Mouse (Mus musculus) splenic B cell, adult 2 months (primary cell): ENCODE data around the gene Cpne8.

ENCODE experiments used
- DNase-seq: peaks from one replicate; pipeline ENCODE4 v3.0.0-alpha.2; 2011; ENCODE audit warnings: low read depth, low spot score
- H3K27me3 ChIP-seq: 2 replicates; pipeline ENCODE4 v1.6.1; 2012; ENCODE audit warnings: mild to moderate bottlenecking, low read length, moderate library complexity, mixed read lengths; ENCODE audit not compliant: control insufficient read depth, poor library complexity, insufficient read depth, severe bottlenecking
- H3K36me3 ChIP-seq: 2 replicates; pipeline ENCODE4 v1.6.1; 2012; ENCODE audit warnings: mild to moderate bottlenecking, low read length, moderate library complexity, mixed read lengths; ENCODE audit not compliant: control insufficient read depth, poor library complexity, insufficient read depth, severe bottlenecking

Gene Cpne8

GRCm38 (mm10) chr15:90678985-90679759, at the start of gene Cpne8:
TSS of gene Cpne8 (minus strand) at chr15:90679432.
- DNase-seq = no peak
- Histone ChIP-seq H3K27me3 (no peaks in the 10 kb centered on the region), H3K36me3 (no peaks in the 10 kb centered on the region)

DNA sequence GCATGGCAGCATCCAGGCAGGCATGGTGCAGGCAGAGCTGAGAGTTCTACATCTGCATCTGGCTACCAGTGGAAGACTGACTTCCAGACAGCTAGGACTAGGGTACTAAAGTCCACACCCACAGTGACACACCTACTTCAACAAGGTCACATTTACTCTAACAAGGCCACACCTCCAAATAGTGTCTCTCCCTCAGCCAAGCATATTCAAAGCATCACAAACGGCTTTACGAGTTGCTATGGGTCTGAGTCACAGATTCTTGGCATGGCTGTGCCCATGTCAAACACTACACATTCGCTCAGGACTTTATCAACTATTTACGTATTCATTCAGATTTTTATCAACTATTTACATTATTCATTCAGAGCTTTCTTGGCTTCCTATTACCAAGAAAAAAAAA, 38.5 kb upstream of the Cpne8 start:
- H3K27me3 ChIP-seq = no peaks in the 10 kb centered on the region
- DNase-seq = no peak
- H3K36me3 ChIP-seq = no peaks in the 10 kb centered on the region

- Histone ChIP-seq H3K27me3 (no peaks in the 10 kb centered on the region), H3K36me3 (no peaks in the 10 kb centered on the region)
- DNase-seq = no peak
Observed at GRCm38 (mm10) chr15:90709296-90709695, 30.1 kb upstream of the Cpne8 start.

- Histone ChIP-seq H3K27me3 (no peaks in the 10 kb centered on the region), H3K36me3 (no peaks in the 10 kb centered on the region)
- DNase-seq = no peak
Observed at GRCm38 (mm10) chr15:90704314-90704713, 25.1 kb upstream of the Cpne8 start.

- Histone ChIP-seq H3K27me3 (no peaks in the 10 kb centered on the region), H3K36me3 (no peaks in the 10 kb centered on the region)
- DNase-seq = no peak
Observed at GRCm38 (mm10) chr15:90703502-90704232, 24.4 kb upstream of the Cpne8 start.

GRCm38 (mm10) chr15:90686770-90687169, 7.5 kb upstream of the Cpne8 start:
- DNase-seq = no peak
- H3K36me3 ChIP-seq = no peaks in the 10 kb centered on the region
- H3K27me3 ChIP-seq = 0 out of 2 replicates have a peak, but pooled peaks cover 1% of the 10 kb centered on the region

DNA sequence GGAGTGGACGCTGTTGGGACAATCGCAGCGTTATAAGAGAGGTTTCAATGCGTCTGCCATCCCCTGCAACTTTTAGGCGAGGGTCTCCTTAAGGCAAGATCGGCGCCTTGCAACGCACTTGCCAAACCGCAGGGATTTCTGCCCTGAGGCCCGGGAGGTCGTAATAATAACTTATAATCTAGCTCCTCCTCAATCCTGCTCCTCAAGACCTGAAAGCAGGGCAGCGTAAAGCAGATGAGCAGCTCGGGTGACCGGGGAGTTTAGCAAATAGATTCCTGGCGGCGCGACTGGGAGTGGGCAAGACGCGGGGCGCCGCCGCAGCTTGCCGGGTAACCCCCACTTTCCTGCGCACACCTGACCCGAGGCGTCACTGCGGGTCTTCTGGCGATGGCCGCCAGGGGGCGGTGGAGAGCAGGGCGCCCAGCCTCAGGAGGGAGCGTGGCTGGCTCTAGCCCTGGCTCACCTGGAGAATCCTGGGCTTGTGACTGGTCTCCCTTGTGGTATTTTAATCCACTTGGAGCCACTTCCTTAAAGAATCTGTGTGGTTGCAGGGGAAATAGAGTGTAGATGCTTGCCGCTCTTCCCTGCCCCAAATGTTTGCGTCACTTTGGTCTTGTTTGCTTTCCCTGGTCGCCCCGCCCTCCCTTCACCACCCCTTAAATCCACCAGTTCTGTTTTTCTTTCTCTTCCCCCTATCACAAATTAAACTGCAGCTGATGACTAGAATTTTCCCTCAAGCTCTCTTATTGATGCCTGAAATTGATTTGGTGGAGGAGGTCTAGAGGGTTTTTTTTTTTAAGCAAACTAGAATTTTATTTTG, 738 bp upstream of the Cpne8 start:
- Histone ChIP-seq H3K27me3 (no peaks in the 10 kb centered on the region), H3K36me3 (no peaks in the 10 kb centered on the region)
- no peak for DNase-seq

GRCm38 (mm10) chr15:90678488-90678887, 744 bp downstream of the Cpne8 start:
- Histone ChIP-seq H3K36me3 (no peaks in the 10 kb centered on the region), H3K27me3 (no peaks in the 10 kb centered on the region)
- no peak for DNase-seq

GRCm38 (mm10) chr15:90669494-90669893, 9.7 kb downstream of the Cpne8 start:
- no peak for DNase-seq
- no peaks in the 10 kb centered on the region for H3K36me3 ChIP-seq
- no peaks in the 10 kb centered on the region for H3K27me3 ChIP-seq

GRCm38 (mm10) chr15:90666893-90667292, 12.3 kb downstream of the Cpne8 start:
- no peaks in the 10 kb centered on the region for H3K36me3 ChIP-seq
- DNase-seq = no peak
- no peaks in the 10 kb centered on the region for H3K27me3 ChIP-seq

DNA sequence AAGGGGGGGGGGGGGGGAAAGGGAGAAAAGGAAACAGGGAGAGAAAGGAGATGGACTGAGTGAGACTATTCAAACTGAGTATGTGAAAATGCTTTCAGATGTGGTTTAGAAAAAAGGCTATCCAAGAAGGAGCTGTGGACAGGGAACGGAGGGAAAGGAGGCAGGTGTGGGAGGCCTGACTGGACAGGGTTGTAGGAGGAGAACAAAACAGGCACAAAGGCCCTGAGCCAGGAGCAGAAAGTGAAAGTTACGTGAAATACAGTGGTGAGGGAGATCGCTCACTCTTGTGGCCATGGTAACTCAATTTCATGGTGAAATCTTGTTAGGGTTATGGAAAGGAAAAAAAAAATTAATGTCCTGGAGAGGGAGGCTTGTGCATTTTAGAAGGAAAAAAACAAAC, 14.6 kb downstream of the Cpne8 start:
- DNase-seq = no peak
- no peaks in the 10 kb centered on the region for H3K27me3 ChIP-seq
- no peaks in the 10 kb centered on the region for H3K36me3 ChIP-seq

DNA sequence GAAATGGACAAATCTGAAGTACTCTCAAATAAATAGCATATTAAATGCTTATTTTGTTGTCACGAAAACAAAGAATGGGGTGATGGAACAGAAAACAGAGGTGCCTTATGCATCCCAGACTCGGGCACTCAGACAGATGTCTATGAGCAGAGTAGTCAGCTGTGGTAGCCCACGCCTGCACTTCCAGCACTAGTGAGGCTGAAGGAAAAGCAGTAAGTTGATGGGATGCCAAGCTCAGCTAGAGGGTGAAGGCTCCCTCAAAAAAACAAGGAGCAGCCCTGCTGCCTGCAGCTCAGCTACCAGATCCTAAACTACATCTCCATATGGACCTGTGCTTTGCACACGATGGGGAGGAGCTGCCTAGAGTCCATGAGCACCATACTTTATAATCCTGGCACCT, 15.6 kb downstream of the Cpne8 start:
- no peaks in the 10 kb centered on the region for H3K36me3 ChIP-seq
- DNase-seq = no peak
- H3K27me3 ChIP-seq = no peaks in the 10 kb centered on the region

- Histone ChIP-seq H3K36me3 (no peaks in the 10 kb centered on the region), H3K27me3 (no peaks in the 10 kb centered on the region)
- DNase-seq = no peak
Observed at GRCm38 (mm10) chr15:90660723-90661122, 18.5 kb downstream of the Cpne8 start.

- H3K27me3 ChIP-seq = no peaks in the 10 kb centered on the region
- no peaks in the 10 kb centered on the region for H3K36me3 ChIP-seq
- DNase-seq = no peak
Observed at GRCm38 (mm10) chr15:90658053-90658452, 21.2 kb downstream of the Cpne8 start.

DNA sequence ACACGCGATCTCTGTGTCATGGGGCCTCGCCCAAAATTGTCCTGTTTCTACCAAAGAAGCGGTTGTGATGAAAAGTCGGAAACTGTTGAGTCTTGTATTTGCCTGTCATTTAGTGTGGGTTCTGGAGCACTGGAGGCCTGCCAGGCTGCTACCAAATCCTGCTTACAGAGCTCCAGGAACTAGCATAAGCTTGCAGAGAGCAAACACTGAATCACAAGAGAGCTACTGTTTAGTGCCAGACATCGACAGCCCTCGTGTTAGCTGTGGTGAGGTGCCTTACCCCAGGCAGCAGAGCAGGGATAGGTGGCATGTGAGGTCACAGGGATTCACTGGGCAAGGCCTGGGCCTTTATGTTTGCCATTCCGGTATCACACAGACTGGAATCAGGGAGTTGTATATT, 22.7 kb downstream of the Cpne8 start:
- DNase-seq = no peak
- no peaks in the 10 kb centered on the region for H3K27me3 ChIP-seq
- H3K36me3 ChIP-seq = no peaks in the 10 kb centered on the region
